Mouse (Mus musculus) neural tube, embryonic 13.5 days (tissue): ENCODE results near the gene Ssh1. TPM values are rescaled to one million over a fixed set of nuclear protein-coding genes. Genes with fewer than 3 reads are reported as not detected.

Experiments
- ATAC-seq: fragments of 200-750 bp; cut with Nextera tagmentation; 2 replicates; pipeline ENCODE4 v1.8.0; 2017; ENCODE audit warnings: low read depth, mild to moderate bottlenecking, moderate TSS enrichment, moderate library complexity
- H3K27ac ChIP-seq: fragments of 300-500 bp; sonication (generic); replicated peaks from 2 replicates; pipeline ENCODE4 v1.5.1; 2015; ENCODE audit warnings: moderate library complexity, mild to moderate bottlenecking, inconsistent platforms
- H3K27me3 ChIP-seq: fragments of 300-500 bp; sonication (generic); 2 replicates; pipeline ENCODE4 v1.6.1; 2015; ENCODE audit warnings: mild to moderate bottlenecking, inconsistent platforms
- H3K36me3 ChIP-seq: fragments of 300-500 bp; sonication (generic); 2 replicates; pipeline ENCODE4 v1.6.1; 2015; ENCODE audit warnings: mild to moderate bottlenecking, inconsistent platforms
- H3K4me1 ChIP-seq: fragments of 300-500 bp; sonication (generic); replicated peaks from 2 replicates; pipeline ENCODE4 v1.6.1; 2015; ENCODE audit warnings: inconsistent platforms
- H3K4me2 ChIP-seq: fragments of 300-500 bp; sonication (generic); 2 replicates; pipeline ENCODE4 v1.6.1; 2015; ENCODE audit warnings: inconsistent platforms, mild to moderate bottlenecking, moderate library complexity
- H3K4me3 ChIP-seq: fragments of 300-500 bp; sonication (generic); 2 replicates; pipeline ENCODE4 v1.5.1; 2015; ENCODE audit warnings: mild to moderate bottlenecking, inconsistent platforms
- H3K9ac ChIP-seq: fragments of 300-500 bp; sonication (generic); 2 replicates; pipeline ENCODE4 v1.6.1; 2015; ENCODE audit warnings: moderate library complexity, mild to moderate bottlenecking, inconsistent platforms
- H3K9me3 ChIP-seq: fragments of 300-500 bp; sonication (generic); 2 replicates; pipeline ENCODE4 v1.6.1; 2016; ENCODE audit warnings: inconsistent platforms
- WGBS: fragments of 180-500 bp; shearing (Covaris S2); methylation state at CpG from one replicate; pipeline ENCODE4 v1.1.7; 2015; 5-methylcytosine and 5-hydroxymethylcytosine counted together
- polyA plus RNA-seq: library from polyadenylated mRNA; unstranded; fragments of >200 nt; fragmentation: Nextera tagmentation; extraction: Ambion mirVana; gene quantifications from 2 replicates; pipeline ENCODE4 v1.2.1, GENCODE M21; 2015

Gene Ssh1
- polyA plus RNA-seq, 1 experiment from 2014 or later, result 12.9 TPM

DNA sequence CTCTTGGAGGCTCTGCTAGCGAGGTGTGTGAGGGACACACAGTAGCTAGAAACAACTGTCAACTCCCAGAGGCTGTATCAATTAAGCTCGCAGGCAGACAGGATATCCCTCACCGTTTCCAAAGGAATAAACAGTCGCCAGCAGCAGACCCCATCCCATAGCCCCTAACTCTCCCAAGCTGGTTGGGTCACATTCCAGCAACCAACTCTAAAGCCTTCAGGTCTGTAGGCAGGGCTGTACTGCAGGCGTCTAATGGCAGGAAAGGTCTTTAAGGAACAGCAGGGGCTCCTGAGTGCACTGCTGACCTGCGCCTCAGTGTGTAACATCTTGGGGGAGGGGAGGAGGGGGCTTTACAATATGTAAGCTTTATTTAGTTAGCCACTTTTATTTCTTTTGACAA lies 34.7 kb downstream of the Ssh1 start:
- 8% methylated on average over 6 of the region's 6 CpGs for WGBS
- H3K27ac ChIP-seq, result no peak overlapping the region
- H3K4me3 ChIP-seq, result no peak overlapping the region
- H3K4me1 ChIP-seq, result peaks cover 8% of the 10 kb centered on the region; the same call in 1 of the 2 replicates
- H3K9me3 ChIP-seq, result no peaks in the 10 kb centered on the region
- no peak for ATAC-seq
- H3K36me3 ChIP-seq, result peaks cover 52% of the 10 kb centered on the region
- no peak overlapping the region for H3K9ac ChIP-seq
- H3K27me3 ChIP-seq, result no peaks in the 10 kb centered on the region
- no peak overlapping the region for H3K4me2 ChIP-seq

- H3K4me2 ChIP-seq, result no peak overlapping the region
- no peaks in the 10 kb centered on the region for H3K27me3 ChIP-seq
- no peaks in the 10 kb centered on the region for H3K9me3 ChIP-seq
- H3K9ac ChIP-seq, result no peak overlapping the region
- H3K27ac ChIP-seq, result no peak overlapping the region
- peaks cover 8% of the 10 kb centered on the region; the same call in 1 of the 2 replicates for H3K4me1 ChIP-seq
- H3K36me3 ChIP-seq, result peaks cover 64% of the 10 kb centered on the region
- ATAC-seq, result peak; percentile 32; the same call in 1 of the 2 replicates
- no peak overlapping the region for H3K4me3 ChIP-seq
- WGBS, result 0% methylated on average over 4 of the region's 4 CpGs
These were observed 37.2 kb downstream of the Ssh1 start for GRCm38 (mm10) chr5:113956510-113956909.

- H3K9ac ChIP-seq, result no peak overlapping the region
These were observed 38.0 kb downstream of the Ssh1 start for GRCm38 (mm10) chr5:113955691-113956090.

GRCm38 (mm10) chr5:113955281-113955680 lies 38.4 kb downstream of the Ssh1 start:
- ATAC-seq, result no peak
- Histone ChIP-seq H3K27me3 (no peaks in the 10 kb centered on the region), H3K4me3 (no peak overlapping the region), H3K4me1 (peaks cover 18% of the 10 kb centered on the region; the same call in 1 of the 2 replicates), H3K9me3 (no peaks in the 10 kb centered on the region), H3K36me3 (peaks cover 64% of the 10 kb centered on the region), H3K27ac (no peak overlapping the region), H3K4me2 (no peak overlapping the region), H3K9ac (no peak overlapping the region)
- 91% methylated on average over 5 of the region's 5 CpGs for WGBS

More at GRCm38 (mm10) chr5:113955691-113956090, 38.0 kb downstream of the Ssh1 start:
- peaks cover 16% of the 10 kb centered on the region; the same call in 1 of the 2 replicates for H3K4me1 ChIP-seq
- no peak overlapping the region for H3K27ac ChIP-seq
- H3K4me3 ChIP-seq, result no peak overlapping the region
- H3K4me2 ChIP-seq, result no peak overlapping the region
- H3K36me3 ChIP-seq, result peaks cover 64% of the 10 kb centered on the region
- 91% methylated on average over 8 of the region's 8 CpGs for WGBS
- no peaks in the 10 kb centered on the region for H3K27me3 ChIP-seq
- ATAC-seq, result no peak
- H3K9me3 ChIP-seq, result no peaks in the 10 kb centered on the region

DNA sequence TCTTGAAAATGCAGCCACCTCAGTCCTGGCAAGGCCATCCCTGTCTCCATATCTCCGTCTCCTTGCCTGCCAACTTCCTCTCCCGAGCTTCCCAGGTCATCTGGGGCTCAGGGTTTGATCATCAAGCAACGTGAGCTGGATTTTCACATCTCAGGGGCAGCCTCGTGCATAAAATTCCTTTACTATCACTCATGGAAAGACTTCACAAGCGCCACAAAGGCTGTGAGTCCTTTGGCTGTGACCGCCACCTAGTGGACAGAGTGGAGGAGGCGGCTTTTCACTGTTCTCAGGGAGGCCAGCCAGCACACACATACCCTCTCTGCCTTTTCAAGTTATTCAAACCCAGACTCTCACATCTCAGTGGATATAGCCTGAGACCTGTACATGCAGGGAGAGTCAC lies 39.3 kb downstream of the Ssh1 start:
- peaks cover 72% of the 10 kb centered on the region for H3K36me3 ChIP-seq
- no peaks in the 10 kb centered on the region for H3K27me3 ChIP-seq
- H3K4me2 ChIP-seq, result no peak overlapping the region
- H3K9me3 ChIP-seq, result no peaks in the 10 kb centered on the region
- peaks cover 18% of the 10 kb centered on the region; the same call in 1 of the 2 replicates for H3K4me1 ChIP-seq
- ATAC-seq, result peak; percentile 44; the same call in 1 of the 2 replicates
- 13% methylated on average over 7 of the region's 7 CpGs for WGBS
- H3K4me3 ChIP-seq, result no peak overlapping the region
- no peak overlapping the region for H3K9ac ChIP-seq
- peak overlapping the region; percentile 49; the same call in 1 of the 2 replicates for H3K27ac ChIP-seq

GRCm38 (mm10) chr5:113952519-113952918 lies 41.2 kb downstream of the Ssh1 start:
- no peak overlapping the region for H3K9ac ChIP-seq
- no peak overlapping the region for H3K4me3 ChIP-seq
- 92% methylated on average over 10 of the region's 10 CpGs for WGBS
- peaks cover 10% of the 10 kb centered on the region; the same call in 1 of the 2 replicates for H3K4me1 ChIP-seq
- no peak for ATAC-seq
- no peak overlapping the region for H3K4me2 ChIP-seq
- H3K27ac ChIP-seq, result no peak overlapping the region
- no peaks in the 10 kb centered on the region for H3K27me3 ChIP-seq
- H3K36me3 ChIP-seq, result peaks cover 78% of the 10 kb centered on the region
- no peaks in the 10 kb centered on the region for H3K9me3 ChIP-seq

DNA sequence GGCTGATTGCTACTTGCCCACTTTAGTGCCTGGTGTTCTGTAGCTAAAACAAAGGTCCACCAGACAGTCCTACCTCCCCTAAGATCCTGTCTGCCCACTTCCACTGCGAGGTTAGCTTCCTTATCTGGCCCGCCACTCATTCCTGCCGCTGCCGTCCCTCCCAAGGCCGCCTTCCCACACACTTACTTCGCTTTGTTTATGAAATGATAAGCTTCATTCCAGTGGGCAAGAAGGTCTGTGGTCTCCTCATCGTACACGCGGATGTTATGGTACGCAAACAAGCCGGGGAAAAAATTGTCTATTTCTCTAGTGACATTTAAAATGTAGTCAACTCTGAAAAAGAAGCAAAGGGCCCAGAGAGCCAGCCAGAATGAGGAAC lies 42.0 kb downstream of the Ssh1 start:
- no peak overlapping the region for H3K4me2 ChIP-seq
- no peaks in the 10 kb centered on the region for H3K27me3 ChIP-seq
- peak overlapping the region; percentile 53; the same call in 1 of the 2 replicates for H3K27ac ChIP-seq
- ATAC-seq, result no peak
- H3K9ac ChIP-seq, result no peak overlapping the region
- peaks cover 77% of the 10 kb centered on the region for H3K36me3 ChIP-seq
- no peaks in the 10 kb centered on the region for H3K9me3 ChIP-seq
- 92% methylated on average over 11 of the region's 11 CpGs for WGBS
- H3K4me3 ChIP-seq, result no peak overlapping the region
- H3K4me1 ChIP-seq, result peaks cover 10% of the 10 kb centered on the region; the same call in 1 of the 2 replicates

GRCm38 (mm10) chr5:113950786-113951692 lies 42.7 kb downstream of the Ssh1 start:
- H3K27ac ChIP-seq, result peak overlapping the region; percentile 53
- H3K36me3 ChIP-seq, result peaks cover 82% of the 10 kb centered on the region
- WGBS, result 73% methylated on average over 19 of the region's 19 CpGs
- H3K27me3 ChIP-seq, result no peaks in the 10 kb centered on the region
- H3K4me3 ChIP-seq, result no peak overlapping the region
- H3K4me1 ChIP-seq, result peaks cover 10% of the 10 kb centered on the region; the same call in 1 of the 2 replicates
- ATAC-seq, result no peak
- 0 out of 2 replicates have a peak overlapping the region, but pooled peaks have one; percentile 38 for H3K9ac ChIP-seq
- H3K4me2 ChIP-seq, result no peak overlapping the region
- H3K9me3 ChIP-seq, result no peaks in the 10 kb centered on the region

GRCm38 (mm10) chr5:113950133-113950532 lies 43.6 kb downstream of the Ssh1 start:
- H3K27ac ChIP-seq, result peak overlapping the region; percentile 53; the same call in 1 of the 2 replicates
- no peak overlapping the region for H3K4me2 ChIP-seq
- peaks cover 10% of the 10 kb centered on the region; the same call in 1 of the 2 replicates for H3K4me1 ChIP-seq
- no peak overlapping the region for H3K4me3 ChIP-seq
- H3K27me3 ChIP-seq, result no peaks in the 10 kb centered on the region
- peaks cover 84% of the 10 kb centered on the region for H3K36me3 ChIP-seq
- WGBS, result 81% methylated on average over 17 of the region's 17 CpGs
- no peaks in the 10 kb centered on the region for H3K9me3 ChIP-seq
- no peak for ATAC-seq
- no peak overlapping the region for H3K9ac ChIP-seq

- no peaks in the 10 kb centered on the region for H3K27me3 ChIP-seq
- H3K27ac ChIP-seq, result no peak overlapping the region
- H3K9me3 ChIP-seq, result no peaks in the 10 kb centered on the region
- 71% methylated on average over 2 of the region's 2 CpGs for whole genome bisulfite sequencing
- H3K9ac ChIP-seq, result no peak overlapping the region
- no peak overlapping the region for H3K4me2 ChIP-seq
- H3K4me1 ChIP-seq, result peaks cover 19% of the 10 kb centered on the region
- H3K4me3 ChIP-seq, result no peak overlapping the region
- ATAC-seq, result no peak
- peaks cover 95% of the 10 kb centered on the region for H3K36me3 ChIP-seq
These were observed 46.4 kb downstream of the Ssh1 start for GRCm38 (mm10) chr5:113947280-113947679.

DNA sequence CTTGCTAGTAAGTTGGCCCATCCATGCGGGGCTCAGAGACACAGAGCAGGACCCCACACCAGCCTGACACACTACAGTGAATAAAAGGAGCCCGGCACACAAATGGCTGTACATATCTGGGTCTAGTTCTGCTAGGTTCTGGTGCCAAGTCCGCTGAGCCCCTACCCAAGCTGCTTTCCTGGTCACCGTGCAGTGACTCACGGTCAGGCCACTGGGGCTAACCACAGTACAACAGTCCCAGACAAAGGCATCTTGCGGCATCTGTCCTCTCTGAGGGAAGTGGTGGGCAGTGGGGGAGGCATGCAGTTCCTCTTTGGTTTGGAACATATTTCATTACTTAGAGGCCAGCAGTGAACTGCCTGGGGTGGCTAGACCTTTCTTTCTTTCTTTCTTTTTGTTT lies 48.6 kb downstream of the Ssh1 start:
- H3K4me3 ChIP-seq, result no peak overlapping the region
- H3K27ac ChIP-seq, result no peak overlapping the region
- no peaks in the 10 kb centered on the region for H3K9me3 ChIP-seq
- peaks cover 9% of the 10 kb centered on the region; the same call in 1 of the 2 replicates for H3K4me1 ChIP-seq
- H3K27me3 ChIP-seq, result no peaks in the 10 kb centered on the region
- H3K9ac ChIP-seq, result no peak overlapping the region
- H3K4me2 ChIP-seq, result no peak overlapping the region
- no peak for ATAC-seq
- H3K36me3 ChIP-seq, result peaks cover 96% of the 10 kb centered on the region
- 90% methylated on average over 6 of the region's 6 CpGs for WGBS

GRCm38 (mm10) chr5:113943328-113943727 lies 50.4 kb downstream of the Ssh1 start:
- Histone ChIP-seq H3K27me3 (no peaks in the 10 kb centered on the region), H3K4me2 (no peak overlapping the region), H3K4me3 (no peak overlapping the region), H3K4me1 (peaks cover 9% of the 10 kb centered on the region; the same call in 1 of the 2 replicates), H3K9me3 (no peaks in the 10 kb centered on the region), H3K27ac (peak overlapping the region; percentile 56; the same call in 1 of the 2 replicates), H3K36me3 (peaks cover 93% of the 10 kb centered on the region), H3K9ac (no peak overlapping the region)
- ATAC-seq, result no peak
- 64% methylated on average over 12 of the region's 12 CpGs for WGBS
